Mouse (Mus musculus) gastrocnemius, postnatal 36 days (tissue): ENCODE results near the gene Gm8050. TPM values are rescaled to one million over a fixed set of nuclear protein-coding genes. Genes with fewer than 3 reads are reported as not detected.
A peak's percentile ranks its signal among the peaks of the same experiment; 100 is the strongest.
"Not testable (repeated sequence)": the region's sequence is repeated elsewhere in the genome, so short reads cannot be mapped to it uniquely, and the experiment has no call there.

ENCODE experiments used
- DNase-seq, 2 experiments: peaks; one replicate each; pipeline ENCODE4 v3.0.0; 2022
- intact Hi-C: fragments of 180-260 bp; cut with DNase I; formaldehyde crosslinking; loops from one replicate; pipeline ENCODE4 v1.15.1; 2025
- long read RNA-seq, 2 experiments: library from polyadenylated mRNA; stranded (forward); transcript quantifications; one replicate each; pipeline ENCODE4 v2.0.0; 2021
- total RNA-seq, 2 experiments: library from RNA; stranded (reverse); gene quantifications; 2 replicates each; pipeline ENCODE4 v1.2.3; 2021

The Gm8050 gene
- total RNA-seq, result not detected
- long read RNA-seq, experiment 1, result 0 reads
- long read RNA-seq, experiment 2, result 0 reads

GRCm38 (mm10) chr14:6720151-6720550 is at the start of gene Gm8050:
Gene Gm8050, minus strand, starts transcription at chr14:6720251.
- intact Hi-C loops, DNase-seq: not testable (repeated sequence)

- intact Hi-C loops, DNase-seq: not testable (repeated sequence)
These were observed 37.1 kb upstream of the Gm8050 start for GRCm38 (mm10) chr14:6757231-6757536.

DNA sequence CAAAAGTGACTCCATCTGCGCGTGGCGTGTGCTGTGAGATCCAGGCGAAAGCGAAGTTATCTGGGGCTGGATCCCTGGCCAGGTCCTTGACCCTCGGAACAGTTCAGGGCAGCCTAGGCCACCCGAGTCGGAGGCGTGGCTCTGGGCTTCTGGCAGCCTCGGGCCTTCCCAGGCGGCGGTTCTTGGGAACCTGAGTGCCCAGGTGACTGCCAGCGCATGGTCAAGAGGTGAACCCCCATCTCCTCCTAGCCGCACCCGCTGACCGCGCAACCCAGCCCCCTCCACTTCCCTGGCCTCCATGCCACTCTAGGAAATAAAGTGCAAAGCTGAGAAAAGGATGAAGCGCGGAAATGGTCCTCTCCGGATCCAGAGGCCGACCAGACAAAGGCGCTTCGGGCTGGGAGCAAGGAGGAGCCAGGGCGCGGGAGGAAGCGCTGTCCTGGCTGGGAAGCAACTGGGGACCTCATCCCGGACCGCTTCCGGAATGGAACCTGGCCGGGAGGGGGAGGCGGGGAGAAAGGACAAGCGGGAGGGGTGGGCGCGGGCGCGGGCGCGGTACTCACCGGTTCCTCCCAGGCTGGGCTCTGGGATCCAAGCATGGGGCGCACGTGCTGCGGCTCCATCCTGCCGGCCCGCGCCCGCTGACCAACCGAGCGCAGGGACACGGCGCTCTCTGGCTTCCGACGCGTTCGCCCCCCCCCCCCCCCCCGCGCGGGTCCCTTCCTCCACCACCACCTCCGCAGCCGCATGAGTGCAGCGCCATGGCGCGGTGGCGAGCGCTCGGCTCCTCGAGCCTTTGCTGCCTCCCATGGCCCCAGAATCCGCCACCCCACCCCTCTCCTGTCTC is 36.6 kb upstream of the Gm8050 start:
- intact Hi-C loops, result not testable (repeated sequence)
- DNase-seq, result peak; percentile 4 to 12

GRCm38 (mm10) chr14:6742232-6742631 is 22.2 kb upstream of the Gm8050 start, which contains the start of gene Gm3636:
Gene Gm3636, minus strand, starts transcription at chr14:6742332.
- intact Hi-C loops, DNase-seq: not testable (repeated sequence)

GRCm38 (mm10) chr14:6684070-6684469 is 36.0 kb downstream of the Gm8050 start, which contains the start of gene Gm10251:
Gene Gm10251, minus strand, starts transcription at chr14:6684170.
- intact Hi-C loops, DNase-seq: not testable (repeated sequence)

Other genes starting within 250 kb of the Gm8050 start
- not detected for gene Gm8356, start 183.0 kb downstream of the Gm8050 start, total RNA-seq
- under 1 TPM in 1 of 2 experiments, not detected in 1; 0.31 TPM for gene Gm3629, start 129.6 kb downstream of the Gm8050 start, total RNA-seq
- gene Gm3460, start 97.8 kb downstream of the Gm8050 start, total RNA-seq, result not detected
- gene Gm10251, start 36.1 kb downstream of the Gm8050 start, total RNA-seq, result not detected
- gene Gm3636, start 22.1 kb upstream of the Gm8050 start, total RNA-seq, result under 1 TPM; 0.51 to 0.62 TPM
- gene Gm8362, start 54.2 kb upstream of the Gm8050 start, total RNA-seq, result not detected
- not detected for gene Gm3642, start 120.1 kb upstream of the Gm8050 start, total RNA-seq
- under 1 TPM; 0.15 to 0.18 TPM for gene Gm3667, start 169.7 kb upstream of the Gm8050 start, total RNA-seq